Mouse (Mus musculus) layer of hippocampus, postnatal 10 days (tissue): ENCODE results near the gene Amdhd2. TPM values are rescaled to one million over a fixed set of nuclear protein-coding genes. Genes with fewer than 3 reads are reported as not detected.

ENCODE experiments used
- DNase-seq, 2 experiments: peaks; one replicate each; pipeline ENCODE4 v3.0.0; 2021; ENCODE audit warnings: low spot score in 2 of 2
- long read RNA-seq: library from polyadenylated mRNA; stranded (forward); transcript quantifications from one replicate; pipeline ENCODE4 v2.0.0, GENCODE M21; 2023
- total RNA-seq, 2 experiments: library from RNA; stranded (reverse); gene quantifications; 2 replicates each; pipeline ENCODE4 v1.2.3; 2021

The Amdhd2 gene
- total RNA-seq, result 10 to 100 TPM; 33.8 to 40.1 TPM
- long read RNA-seq, transcript Amdhd2-201 (11 exons, 1,496 nt), result major isoform, 11 of 31 reads
- long read RNA-seq, transcript Amdhd2-204 (2 exons, 1,225 nt), result minor isoform, 7 of 31 reads
- long read RNA-seq, partial matches to known transcripts, result 4 of 31 reads
- long read RNA-seq, other reads (novel, unspliced or antisense), result 9 of 31 reads

GRCm38 (mm10) chr17:24163176-24163962 is at the start of gene Amdhd2:
Amdhd2 (minus strand) TSS chr17:24163766.
- DNase-seq, result peak; percentile 99

GRCm38 (mm10) chr17:24213186-24213585 is 49.6 kb upstream of the Amdhd2 start:
- no peak for DNase-seq

GRCm38 (mm10) chr17:24212441-24213018 is 49.0 kb upstream of the Amdhd2 start:
- no peak for DNase-seq

- peak; percentile 81 to 83 for DNase-seq
These were observed 48.3 kb upstream of the Amdhd2 start for GRCm38 (mm10) chr17:24211631-24212440.

- DNase-seq, result no peak
These were observed 47.0 kb upstream of the Amdhd2 start for GRCm38 (mm10) chr17:24210591-24210990.

- DNase-seq, result no peak
These were observed 46.3 kb upstream of the Amdhd2 start for GRCm38 (mm10) chr17:24209916-24210240.

GRCm38 (mm10) chr17:24209043-24209915 is 45.7 kb upstream of the Amdhd2 start, which contains the start of gene Ntn3:
Ntn3 (minus strand) TSS chr17:24209531.
- DNase-seq, result peak; percentile 61 to 73

GRCm38 (mm10) chr17:24208641-24209042 is 45.1 kb upstream of the Amdhd2 start:
- peak; percentile 44 to 59 for DNase-seq

GRCm38 (mm10) chr17:24207768-24208640 is 44.4 kb upstream of the Amdhd2 start:
- peak; percentile 21 for DNase-seq

- DNase-seq, result peak; percentile 72 to 82
These were observed 43.1 kb upstream of the Amdhd2 start for GRCm38 (mm10) chr17:24206451-24207351.

- DNase-seq, result no peak
These were observed 42.4 kb upstream of the Amdhd2 start for GRCm38 (mm10) chr17:24205908-24206361.

- peak; percentile 92 to 97 for DNase-seq
These were observed 41.8 kb upstream of the Amdhd2 start, which contains the start of gene Tbc1d24 for GRCm38 (mm10) chr17:24205284-24205888. Tbc1d24 (minus strand) TSS chr17:24205562.

GRCm38 (mm10) chr17:24204846-24205245 is 41.3 kb upstream of the Amdhd2 start:
- DNase-seq, result peak in 1 of 2 experiments; percentile 16

GRCm38 (mm10) chr17:24203611-24204534 is 40.3 kb upstream of the Amdhd2 start:
- no peak for DNase-seq

- DNase-seq, result no peak
These were observed 39.5 kb upstream of the Amdhd2 start for GRCm38 (mm10) chr17:24203068-24203467.

GRCm38 (mm10) chr17:24201092-24201491 is 37.5 kb upstream of the Amdhd2 start:
- no peak for DNase-seq

- no peak for DNase-seq
These were observed 36.2 kb upstream of the Amdhd2 start for GRCm38 (mm10) chr17:24199741-24200140.
